Mouse (Mus musculus) right cerebral cortex, postnatal 10 days (tissue): ENCODE results near the gene Zdhhc12.

Source experiments
- DNase-seq, 2 experiments: peaks; one replicate each; pipeline ENCODE4 v3.0.0; 2021; ENCODE audit warnings: low spot score in 2 of 2

The Zdhhc12 gene

DNA sequence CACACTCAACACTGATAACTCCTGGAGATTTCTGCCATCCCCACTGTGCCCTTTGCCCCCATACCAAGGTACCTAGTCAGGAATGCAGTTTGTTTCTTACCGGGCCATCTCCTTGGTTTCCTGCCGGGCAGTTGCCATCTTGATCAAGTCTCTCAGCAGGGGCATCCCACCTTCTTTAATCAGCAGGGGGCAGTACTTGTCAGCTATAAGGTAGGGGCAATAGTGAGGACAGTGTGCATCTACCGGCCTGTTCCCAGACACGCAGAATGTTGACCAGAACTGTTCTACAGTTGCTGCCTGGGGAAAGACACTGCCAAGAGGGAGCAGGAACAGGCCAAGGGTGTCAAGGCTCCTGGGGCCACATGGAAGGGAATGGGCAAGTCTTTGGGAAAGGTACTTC is 6.8 kb upstream of the Zdhhc12 start:
- DNase-seq = no peak

DNA sequence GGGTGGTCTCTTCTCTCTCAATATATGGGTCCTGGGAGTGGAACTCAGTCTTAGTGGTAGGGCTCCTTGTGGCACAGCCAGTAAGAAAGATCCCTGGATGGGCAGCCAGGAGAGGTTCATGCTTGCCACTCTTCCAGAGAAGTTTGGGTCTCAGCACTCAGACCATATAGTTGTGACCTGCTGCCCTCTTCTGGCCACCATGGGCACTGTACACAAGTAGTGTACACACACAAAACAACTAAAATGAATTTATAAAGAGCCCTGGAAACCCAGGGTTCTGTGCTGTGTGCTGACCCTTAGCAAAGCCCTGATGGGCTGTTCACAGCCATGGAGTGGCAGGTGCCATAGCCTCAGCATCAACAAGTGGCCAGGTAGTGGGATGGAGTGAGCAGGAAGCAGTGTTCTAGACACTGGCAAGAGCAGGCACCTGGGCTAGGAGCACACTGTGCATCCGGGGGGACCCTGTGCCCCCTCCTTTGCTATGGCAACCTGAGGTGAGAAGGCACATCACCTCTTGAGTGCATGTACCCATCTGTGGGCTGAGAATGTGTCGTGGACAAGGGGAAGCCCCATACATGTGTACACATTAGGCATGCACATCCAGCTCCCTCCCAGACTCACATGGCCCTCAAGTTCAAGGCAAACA is 2.6 kb upstream of the Zdhhc12 start:
- peak; percentile 61 to 64 for DNase-seq

DNA sequence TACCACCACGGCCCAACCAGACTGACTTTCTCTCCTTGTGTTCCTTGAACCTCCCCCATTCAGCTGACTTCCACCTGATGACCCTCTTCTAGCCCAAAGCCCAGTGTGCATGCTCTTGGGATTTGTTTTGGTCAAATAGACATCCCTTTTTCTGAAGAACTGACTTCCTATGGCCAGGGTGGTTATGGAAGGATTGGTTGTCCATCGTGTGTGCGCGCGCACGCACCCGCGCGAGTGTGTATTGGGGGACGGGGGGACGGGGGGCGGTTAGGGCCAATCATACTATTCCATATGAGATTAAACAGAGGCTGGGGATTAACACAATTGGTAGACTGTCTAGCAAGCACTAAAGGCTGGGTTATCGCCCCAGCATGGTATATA is 750 bp upstream of the Zdhhc12 start:
- DNase-seq = peak; percentile 44 to 61

DNA sequence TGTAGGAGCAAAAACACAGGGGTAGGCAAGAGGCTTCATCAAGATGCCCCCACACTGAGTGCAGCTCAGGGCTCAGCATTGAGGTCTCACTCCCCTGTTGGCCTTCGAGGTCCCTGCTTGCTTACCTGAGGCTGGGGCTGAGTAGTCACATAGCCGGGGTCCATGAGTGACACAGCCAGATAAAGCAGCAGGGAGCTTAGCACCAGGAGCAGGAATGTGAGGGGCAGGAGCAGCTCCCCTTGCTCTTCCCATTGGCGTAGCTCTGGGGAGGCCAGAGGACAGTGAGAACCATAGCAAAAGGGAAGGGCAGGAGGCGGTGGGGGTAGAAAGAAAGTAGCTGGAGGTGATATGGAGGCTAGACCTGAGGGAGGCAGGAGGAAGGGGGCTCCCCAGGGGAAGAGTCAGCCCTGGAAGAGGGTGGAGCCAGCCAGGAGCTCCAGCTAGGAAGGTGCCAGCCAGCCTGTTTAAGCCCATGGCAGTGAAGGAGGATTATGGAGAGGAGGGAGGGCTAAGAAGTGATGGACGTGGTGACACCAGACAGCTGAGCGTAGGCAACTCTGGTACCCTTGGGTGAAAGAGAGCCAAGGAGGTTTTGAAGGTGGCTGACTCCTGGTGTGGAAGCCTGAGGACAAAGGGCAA is 1.0 kb downstream of the Zdhhc12 start:
- DNase-seq = no peak

DNA sequence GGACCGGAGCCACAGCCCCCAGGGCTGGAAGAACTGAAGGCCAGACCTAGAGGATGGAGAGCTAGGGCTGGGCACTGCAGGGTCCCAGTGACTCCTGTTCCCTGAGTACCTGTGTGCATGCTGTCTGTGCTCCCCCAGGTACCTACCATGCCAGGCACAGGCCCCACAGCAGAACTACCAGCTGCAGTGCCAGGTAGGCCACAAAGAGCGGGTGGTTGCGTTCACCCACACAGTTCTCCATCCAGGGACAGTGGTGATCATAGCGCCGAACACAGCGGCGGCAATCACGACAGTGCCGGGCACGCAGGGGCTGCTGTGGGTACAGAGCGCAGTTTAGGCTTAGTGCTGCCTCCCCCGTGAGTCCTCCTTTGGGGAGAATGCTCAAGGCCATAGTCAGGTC is 1.9 kb downstream of the Zdhhc12 start:
- no peak for DNase-seq

DNA sequence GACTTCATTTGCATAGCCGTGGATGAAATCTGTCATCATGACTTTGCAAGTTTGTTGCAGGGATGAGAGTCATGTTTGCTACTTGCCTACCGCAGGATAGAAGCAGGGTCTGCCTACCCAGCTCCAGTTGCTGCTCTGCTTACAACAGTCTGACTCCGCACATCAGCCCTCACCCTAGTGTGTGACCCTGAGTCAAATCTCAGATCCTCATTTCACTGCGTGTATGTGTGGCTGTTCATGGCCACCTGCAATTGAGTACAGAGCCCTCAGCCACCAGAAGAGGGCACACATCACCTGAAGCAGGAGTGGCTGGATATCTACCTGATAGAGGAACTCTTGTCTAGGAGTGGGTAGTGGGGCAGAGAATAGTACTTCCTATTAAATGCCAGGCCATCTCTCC is 6.1 kb downstream of the Zdhhc12 start:
- DNase-seq = no peak

DNA sequence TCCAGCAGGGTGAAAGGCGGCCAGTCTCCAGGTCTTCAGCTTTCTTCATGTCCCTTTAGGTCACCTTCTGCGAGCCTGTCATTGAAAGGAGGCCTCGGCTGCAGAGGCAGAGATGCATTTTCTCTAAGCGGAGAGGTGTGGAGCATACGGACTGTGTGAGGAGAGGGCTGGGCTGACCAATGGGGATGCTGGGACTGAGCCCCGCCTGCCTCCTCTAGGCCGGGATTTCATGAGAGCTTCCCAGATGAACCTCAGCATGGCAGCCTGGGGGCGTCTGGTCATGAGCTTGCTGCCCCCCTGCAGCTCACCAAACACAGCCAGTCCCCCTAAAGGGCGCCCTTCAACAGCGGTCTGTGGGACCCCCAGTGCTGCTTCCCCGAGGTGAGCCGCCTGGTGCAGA is 8.8 kb downstream of the Zdhhc12 start:
- DNase-seq = no peak

DNA sequence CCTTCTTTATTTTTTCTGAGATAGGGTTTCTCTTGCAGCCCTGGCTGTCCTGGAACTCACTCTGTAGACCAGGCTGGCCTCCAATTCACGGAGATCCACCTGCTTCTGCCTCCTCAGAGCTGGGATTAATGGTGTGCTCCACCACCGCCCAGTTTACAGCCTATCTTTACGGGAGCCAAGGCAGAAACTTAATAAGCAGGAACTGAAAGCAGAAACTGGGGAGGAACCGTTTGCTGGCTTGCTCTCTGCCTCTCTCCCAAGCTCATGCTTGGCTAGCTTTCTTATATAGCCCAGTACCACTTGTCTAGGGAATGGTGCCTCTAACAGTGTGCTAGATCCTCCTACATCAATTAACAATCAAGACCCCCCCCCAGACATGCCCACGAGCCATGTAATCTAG is 9.3 kb downstream of the Zdhhc12 start:
- DNase-seq = no peak

DNA sequence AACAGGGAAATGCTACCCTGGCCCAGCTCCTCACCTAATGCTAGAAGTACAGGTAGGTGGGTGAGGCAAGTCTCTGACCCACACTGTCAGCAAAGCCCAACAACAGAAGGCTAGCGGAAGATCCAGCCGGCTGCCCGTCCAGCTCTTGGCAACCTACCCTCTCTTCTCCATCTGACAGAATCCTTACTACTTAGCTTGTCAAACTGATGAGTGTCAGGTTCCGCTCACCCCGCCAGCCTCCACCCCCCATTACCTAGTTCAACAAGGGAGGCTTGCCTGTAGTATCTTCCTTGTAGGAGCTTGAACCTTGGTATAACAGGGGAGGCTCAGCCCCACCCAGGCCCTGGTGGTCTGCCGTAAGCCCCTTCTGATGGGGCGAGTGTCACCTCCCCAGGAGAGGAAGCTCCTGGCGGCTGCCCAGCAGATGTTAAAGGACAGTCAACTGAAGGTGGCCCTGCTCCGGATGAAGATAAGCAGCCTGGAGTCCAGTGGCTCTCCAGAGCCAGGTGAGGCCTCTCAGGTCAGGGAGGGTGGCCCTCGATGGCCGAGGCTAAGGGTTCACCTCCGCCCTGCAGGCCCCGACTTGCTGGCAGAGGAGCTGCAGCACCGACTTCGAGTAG is 13.2 kb downstream of the Zdhhc12 start:
- DNase-seq = no peak

DNA sequence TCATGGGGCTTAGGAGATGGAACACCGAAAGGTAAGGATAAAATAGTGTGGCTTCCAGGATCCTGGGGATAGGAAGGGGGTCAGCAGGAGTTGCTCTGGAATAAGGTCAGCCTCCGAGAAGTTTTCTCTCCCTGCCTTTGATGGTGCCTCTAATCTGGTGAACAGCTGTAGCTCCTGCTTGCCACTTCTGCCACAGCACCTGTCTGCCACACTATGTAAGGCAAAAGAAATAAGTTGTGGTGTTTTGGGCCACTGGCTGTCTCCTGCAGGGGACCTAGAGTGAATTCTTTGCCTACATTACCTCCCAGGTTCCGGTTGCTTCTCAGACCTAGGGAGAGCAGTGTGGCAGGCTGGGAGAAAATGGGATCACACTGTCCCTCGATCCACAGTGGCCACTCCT is 14.7 kb downstream of the Zdhhc12 start:
- no peak for DNase-seq

DNA sequence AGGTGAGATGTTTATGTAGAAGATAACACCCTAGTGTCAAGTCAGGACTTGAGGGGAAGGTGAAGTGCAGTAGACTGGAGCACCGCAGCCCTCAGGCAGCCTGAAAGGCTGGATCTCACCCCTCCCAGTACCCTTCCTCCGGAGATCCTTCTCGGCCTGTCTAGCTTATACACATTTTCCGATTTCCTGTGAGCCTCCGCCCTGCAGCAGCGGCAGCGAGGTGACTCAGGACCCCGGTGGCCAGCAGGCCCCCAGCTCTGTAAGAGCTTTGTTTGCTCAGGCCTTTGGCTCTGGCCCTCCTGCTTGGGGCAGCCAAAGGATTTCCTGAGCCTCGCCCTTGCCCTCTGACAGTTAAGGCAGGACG is 15.1 kb downstream of the Zdhhc12 start:
- DNase-seq = no peak

DNA sequence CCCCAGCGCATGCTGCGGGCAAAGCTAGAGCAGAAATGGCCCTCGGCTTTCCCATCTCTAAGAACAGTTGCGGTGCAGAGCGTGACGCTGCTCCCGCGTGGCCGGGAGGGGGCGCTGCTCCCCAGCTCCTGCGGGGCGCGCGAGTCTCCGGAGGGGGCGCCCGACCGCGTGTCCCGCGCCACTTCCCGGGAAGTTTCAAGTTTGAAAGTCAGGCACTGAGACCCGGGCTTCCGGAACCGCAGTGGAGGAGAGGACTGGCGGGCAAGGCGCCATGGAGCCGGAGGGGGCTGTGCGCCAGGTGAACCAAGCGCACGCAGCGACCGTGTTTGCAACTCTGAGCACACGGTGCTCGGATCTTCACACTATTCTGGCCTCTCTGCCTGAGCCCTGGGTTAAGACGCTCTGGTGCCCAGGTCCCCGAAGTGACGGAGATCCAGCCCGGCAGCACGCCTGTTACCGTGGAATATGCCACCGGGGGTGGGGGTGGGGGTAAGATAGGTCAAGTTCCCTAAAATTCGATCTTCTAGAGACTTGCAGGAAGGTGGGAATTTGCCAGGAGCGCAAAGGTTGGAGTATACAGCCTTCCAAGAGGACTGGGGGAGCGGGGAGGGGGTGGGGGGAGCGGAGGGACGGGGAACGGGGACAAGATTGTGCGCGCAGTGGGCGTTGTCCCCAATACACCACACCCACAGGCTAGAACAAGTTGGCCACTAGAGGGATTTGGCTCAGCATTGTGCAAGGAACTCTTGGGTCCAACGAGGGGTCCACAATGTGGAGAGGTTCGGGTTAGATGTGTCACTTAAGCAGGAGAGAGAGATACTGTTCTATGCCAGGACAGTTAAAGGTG is 15.7 kb downstream of the Zdhhc12 start, which contains the start of gene Pkn3:
TSS of gene Pkn3 (plus strand) at position 183 of the 847 bp plus-strand sequence.
- peak; percentile 81 to 85 for DNase-seq

DNA sequence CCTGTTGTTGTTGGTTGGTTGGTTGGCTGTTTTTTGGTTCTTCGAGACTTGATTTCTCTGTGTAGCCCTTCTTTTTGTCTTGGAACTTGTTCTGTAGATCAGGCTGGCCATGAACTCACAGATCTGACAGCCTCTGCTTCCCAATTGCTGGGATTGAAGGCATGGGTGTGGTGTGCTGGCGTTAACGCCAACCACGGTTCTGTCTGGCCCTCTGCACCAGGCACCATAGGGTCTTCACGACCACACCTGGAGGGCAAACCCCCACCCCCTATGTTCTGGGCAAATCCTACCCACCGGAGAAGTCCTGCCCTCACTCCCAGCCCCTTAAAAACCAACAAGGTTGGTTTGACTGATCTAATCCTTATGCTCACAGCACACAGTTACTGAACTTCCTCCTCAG is 16.5 kb downstream of the Zdhhc12 start:
- DNase-seq = no peak

DNA sequence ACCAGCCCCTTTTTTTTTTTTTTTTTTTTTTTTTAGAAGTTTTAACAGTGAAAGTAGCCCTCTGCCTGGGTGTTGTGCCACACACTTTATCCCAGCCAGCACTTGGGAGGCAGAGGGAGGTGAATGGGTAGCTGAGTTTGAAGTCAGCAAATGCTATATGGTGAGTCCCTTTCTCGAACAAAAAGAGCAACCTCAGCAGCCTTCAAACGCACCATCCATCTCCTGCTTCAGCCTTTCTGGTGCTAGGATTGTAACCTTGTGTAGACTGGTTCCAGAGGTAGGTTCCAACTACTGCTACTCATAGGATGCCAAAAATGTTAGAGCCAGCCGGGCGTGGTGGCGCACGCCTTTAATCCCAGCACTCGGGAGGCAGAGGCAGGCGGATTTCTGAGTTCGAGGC is 17.0 kb downstream of the Zdhhc12 start:
- no peak for DNase-seq

DNA sequence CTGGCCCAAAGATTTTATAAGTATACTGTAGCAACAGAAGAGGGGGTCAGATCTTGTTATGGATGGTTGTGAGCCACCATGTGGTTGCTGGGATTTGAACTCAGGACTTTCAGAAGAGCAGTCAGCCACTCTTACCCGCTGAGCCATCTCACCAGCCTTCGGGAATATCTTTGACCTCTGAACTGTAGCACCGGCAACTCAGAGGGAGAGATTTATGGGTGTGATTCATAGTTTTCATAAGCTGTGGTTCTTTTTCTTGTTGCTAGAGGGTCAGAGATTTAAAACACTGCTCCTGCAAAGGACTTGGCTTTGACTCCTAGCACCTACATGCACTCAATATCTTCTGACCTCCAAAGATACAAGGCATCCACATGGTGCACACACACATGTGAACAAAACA is 17.8 kb downstream of the Zdhhc12 start:
- DNase-seq = no peak

DNA sequence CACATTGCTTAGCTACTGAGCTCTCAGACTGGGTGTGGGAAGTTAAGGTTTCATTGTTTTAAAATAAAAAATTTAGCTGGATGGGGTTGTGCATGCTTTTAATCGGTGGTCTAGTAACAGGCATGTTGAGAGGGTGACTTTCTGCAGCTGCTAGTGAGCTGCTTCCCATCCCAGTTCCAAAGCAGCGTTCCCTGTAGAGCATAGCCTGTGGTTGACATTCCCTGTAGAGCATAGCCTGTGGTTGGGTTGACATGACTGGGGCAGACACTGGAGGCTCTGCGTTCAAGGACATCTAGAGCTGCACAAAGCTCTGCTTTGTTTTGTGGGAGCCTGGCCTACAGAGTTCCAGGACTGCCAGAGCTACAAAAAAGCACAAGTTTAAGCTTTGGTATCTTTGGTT is 20.2 kb downstream of the Zdhhc12 start:
- DNase-seq = no peak

DNA sequence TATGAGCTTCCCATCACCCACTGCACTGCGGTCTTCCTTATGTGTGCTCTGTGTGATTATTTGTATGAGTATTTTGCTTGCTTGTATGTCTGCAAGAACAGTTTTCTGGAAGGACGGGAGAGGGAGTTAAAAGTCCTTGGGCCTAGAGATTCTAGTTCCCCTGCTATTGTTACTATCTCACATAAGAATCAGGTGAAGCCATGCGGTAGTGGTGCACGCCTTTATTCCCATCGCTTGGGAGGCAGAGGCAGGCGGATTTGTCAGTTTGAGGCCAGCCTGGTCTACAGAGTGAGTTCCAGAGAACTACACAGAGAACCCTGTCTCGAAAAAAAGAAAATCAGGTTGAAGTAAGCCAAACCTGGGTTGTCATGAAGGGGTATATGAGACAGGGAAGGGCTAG is 20.6 kb downstream of the Zdhhc12 start:
- no peak for DNase-seq

DNA sequence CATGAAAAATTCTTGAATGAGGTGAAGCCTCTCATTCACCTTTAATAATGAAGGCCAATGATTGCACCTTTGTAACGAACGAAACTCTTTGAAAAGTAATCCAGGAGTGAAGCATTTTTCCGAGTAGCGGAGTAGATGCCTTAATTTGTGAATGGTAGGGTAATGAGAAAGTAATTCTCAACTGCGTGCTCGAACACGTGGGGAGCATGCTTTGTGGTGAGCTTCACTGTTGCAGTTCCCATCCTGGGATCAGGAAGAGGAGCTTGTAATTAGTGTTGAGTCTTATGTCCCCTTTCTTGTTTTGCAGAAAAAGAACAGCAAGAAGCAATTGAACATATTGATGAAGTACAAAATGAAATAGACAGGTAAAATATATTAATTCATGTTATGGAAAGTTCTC is 25.5 kb downstream of the Zdhhc12 start:
- DNase-seq = no peak

DNA sequence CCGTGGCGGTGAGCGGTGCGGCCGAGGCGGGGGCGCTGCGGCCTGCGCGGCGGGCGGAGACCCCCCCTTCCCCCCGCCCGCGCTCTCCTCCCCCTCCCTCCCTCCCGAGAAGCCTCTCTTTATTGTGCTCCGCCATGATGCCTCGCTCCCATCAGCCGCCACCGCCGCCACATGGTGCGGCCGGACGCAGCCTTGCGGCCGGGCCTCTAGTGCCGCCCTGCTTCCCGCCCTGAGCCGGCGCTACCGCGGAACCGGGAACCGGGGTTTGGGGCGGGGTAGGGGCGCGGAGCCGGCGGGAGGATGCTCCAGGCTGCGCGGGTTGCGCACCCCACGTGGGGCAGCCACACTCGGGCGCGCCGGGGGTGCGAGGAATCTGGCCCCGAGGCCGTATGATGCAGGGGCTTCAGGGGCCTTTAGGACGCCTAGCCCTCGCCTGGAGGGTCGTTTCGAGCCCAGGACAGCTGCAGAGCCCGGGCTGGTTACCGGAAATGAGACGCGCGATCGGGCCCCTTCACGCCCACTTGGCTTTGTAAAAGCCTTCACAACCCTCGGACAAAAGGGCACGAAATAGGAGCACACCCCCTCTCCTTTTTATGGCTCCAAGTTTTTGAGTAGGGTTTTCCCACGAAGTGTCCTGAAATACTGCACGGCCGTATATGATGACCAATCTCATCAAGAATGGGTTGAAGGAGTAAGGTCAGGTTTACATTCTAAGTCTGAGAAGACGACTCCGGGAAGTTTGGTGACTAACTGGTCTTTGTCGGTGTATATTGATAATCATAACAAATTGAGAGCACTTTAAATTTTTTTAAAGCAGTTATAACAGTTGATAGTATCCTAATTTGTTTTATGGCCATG is 26.2 kb downstream of the Zdhhc12 start:
- DNase-seq = peak; percentile 51 to 59

DNA sequence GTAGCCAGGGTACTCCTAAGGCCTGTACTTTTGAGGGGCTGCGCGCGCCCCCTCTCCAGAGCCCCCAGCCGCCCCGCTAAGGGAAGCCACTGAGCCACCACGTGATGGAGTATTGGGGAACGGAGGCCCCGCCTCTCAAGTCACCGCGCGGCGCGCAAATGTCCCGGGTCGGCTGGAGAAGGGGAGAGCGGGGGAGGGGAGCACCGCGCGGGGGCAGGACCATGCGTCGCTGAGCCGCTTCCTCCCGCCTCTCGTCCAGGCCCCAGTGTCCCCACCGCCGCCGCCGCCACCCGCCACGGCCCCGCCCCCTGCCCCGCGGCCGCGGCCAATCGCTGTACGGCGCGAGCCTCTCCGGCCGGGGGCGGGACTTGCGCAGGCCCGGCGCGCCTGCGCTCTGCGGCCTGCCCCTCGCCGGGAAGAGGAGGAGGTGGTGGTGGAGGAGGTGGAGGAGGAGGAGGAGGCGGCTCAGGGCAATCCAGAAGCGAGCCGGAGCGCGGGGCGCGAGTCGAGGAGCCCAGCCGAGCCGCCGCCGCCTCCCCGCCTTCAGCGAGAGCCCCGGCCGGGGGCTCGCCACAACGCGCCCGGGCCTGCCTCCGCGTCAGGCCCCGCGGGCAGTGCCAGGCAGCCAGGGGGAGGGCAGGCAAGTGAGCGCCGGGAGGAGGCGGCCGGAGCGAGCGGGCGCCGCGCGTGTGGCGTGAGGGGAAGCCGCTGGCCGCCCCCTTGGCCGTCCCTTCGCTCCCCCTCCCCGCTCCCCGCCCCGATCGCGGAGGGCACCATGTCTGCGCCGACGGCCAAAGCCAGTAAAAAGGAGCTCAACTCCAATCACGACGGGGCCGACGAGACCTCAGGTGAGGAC is 27.2 kb downstream of the Zdhhc12 start:
- peak; percentile 95 for DNase-seq

DNA sequence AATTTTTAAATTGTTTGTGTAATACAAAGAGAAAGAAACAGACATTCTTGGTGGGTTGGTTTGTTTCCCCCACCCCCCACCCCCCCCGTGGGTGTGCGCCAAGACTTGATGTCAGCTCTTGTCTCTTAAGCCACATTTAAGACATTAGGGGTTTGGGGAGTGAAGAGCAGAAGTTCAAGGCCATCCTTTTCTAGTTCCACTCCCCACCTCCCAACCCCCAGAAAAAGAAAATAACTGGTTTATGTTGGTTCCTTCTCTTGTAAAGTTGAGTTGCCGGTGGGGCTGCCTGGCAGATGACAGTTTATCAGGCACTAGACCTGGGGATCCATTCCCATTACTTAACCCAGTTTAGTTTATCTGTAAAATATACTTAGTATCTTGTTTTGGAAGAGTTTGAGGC is 29.1 kb downstream of the Zdhhc12 start:
- no peak for DNase-seq
